Mouse (Mus musculus) olfactory bulb, adult 2 months (tissue): ENCODE measurements around the gene Comt.

Experiments used
- CTCF ChIP-seq: fragments of 200-500 bp; IDR thresholded peaks from 2 replicates; pipeline ENCODE4 v1.5.1; 2012; ENCODE audit warnings: low read depth, mild to moderate bottlenecking, low read length, moderate library complexity; ENCODE audit not compliant: insufficient read depth
- POLR2A ChIP-seq: fragments of 200-500 bp; IDR thresholded peaks from 2 replicates; pipeline ENCODE4 v1.6.1; 2012; ENCODE audit warnings: mild to moderate bottlenecking, low read depth, low read length, moderate library complexity; ENCODE audit not compliant: insufficient read depth

DNA sequence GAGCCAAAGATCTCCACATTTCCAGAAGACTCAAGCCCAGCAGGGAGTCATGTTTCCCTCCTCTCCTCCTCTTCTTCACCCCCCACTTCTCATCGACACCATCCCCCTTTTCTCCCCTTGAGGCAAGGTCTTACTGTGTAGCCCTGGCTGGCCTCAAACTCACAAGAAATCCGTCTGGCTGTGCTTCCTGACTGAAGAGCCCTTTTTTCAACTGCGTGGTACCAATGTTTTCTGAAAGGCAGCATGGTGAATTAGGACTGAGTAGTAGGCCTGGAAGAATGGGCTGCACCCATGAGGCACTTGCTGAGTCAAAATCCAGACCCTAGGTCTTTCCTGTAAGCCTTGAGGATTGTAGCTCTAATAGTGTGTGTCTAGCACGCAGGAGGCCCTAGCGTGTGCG, 36.3 kb downstream of the Comt start:
- TF ChIP-seq CTCF (no peak), POLR2A (no peak)
